In genomic region chr6:112459341-112459749, GRCm38 (mm10) we compare ENCODE assay signal across 12 mouse cellular contexts. TPM values are rescaled to one million over a fixed set of nuclear protein-coding genes. Genes with fewer than 3 reads are reported as not detected.
A peak's percentile ranks its signal among the peaks of the same experiment; 100 is the strongest.
DNase-seq lines count a peak whose midpoint lies in the region; ATAC-seq lines count a peak whose summit lies in the region.
"Had no signal": no experiment of that assay in that cellular context is flagged by ENCODE, and none has a peak within 500 bp of the region (broad histone marks: within the 10 kb centered on the region; RNA-seq: fewer than 3 reads in every experiment).

Cav3 (plus strand) TSS chr6:112459505.

- H3K9ac ChIP-seq in heart, embryonic 11.5 days (ENCODE audit: low read depth, low read length) = peak within 1 kb of the TSS; percentile 71
- H3K9ac ChIP-seq in lung, embryonic 16.5 days (ENCODE audit: low read length) = no peak within 1 kb of the TSS

- peak within 1 kb of the TSS; percentile 38 for H3K4me3 ChIP-seq in heart, embryonic 11.5 days (ENCODE audit: low read depth, low read length)
- H3K4me3 ChIP-seq in lung, embryonic 16.5 days (ENCODE audit: low read length) = no peak within 1 kb of the TSS
- H3K4me3 ChIP-seq: hindbrain, embryonic 10.5 days had no signal

- intact Hi-C loops in left cerebral cortex, postnatal 4 days (cut with DNase I) = no loop called here
- intact Hi-C loops in left cerebral cortex, postnatal 36 days (cut with DNase I) = no loop called here

- DNase-seq in left cerebral cortex, postnatal 4 days = peak; percentile 68
- DNase-seq in left cerebral cortex, postnatal 36 days (ENCODE audit: low spot score in 2 of 2) = no peak
- DNase-seq in gastrocnemius, adult 8-10 months (ENCODE audit: low spot score in 2 of 2) = peak; percentile 56 to 76
- DNase-seq in frontal cortex, postnatal 10 days (ENCODE audit: low spot score in 2 of 2) = no peak
- DNase-seq in right cerebral cortex, postnatal 25 days = no peak
- DNase-seq: adrenal gland, postnatal 14 days had no signal

- no peaks in the 10 kb centered on the region for H3K36me3 ChIP-seq in heart, embryonic 11.5 days (ENCODE audit: control insufficient read depth, insufficient read depth, low read length)
- no peaks in the 10 kb centered on the region for H3K36me3 ChIP-seq in lung, embryonic 16.5 days (ENCODE audit: control insufficient read depth, insufficient read depth, low read length)
- H3K36me3 ChIP-seq: hindbrain, embryonic 10.5 days had no signal

- H3K27me3 ChIP-seq in heart, embryonic 11.5 days (ENCODE audit: control insufficient read depth, insufficient read depth, low read length) = no peaks in the 10 kb centered on the region
- H3K27me3 ChIP-seq in lung, embryonic 16.5 days (ENCODE audit: control insufficient read depth, insufficient read depth, low read depth, low read length) = no peaks in the 10 kb centered on the region

- peaks cover 11% of the 10 kb centered on the region; the same call in 1 of the 2 replicates for H3K4me1 ChIP-seq in heart, embryonic 11.5 days (ENCODE audit: control insufficient read depth, insufficient read depth, low read length)
- H3K4me1 ChIP-seq in lung, embryonic 16.5 days (replicated peaks; ENCODE audit: control insufficient read depth, insufficient read depth, low read length) = peaks cover 6% of the 10 kb centered on the region
- H3K4me1 ChIP-seq: hindbrain, embryonic 10.5 days had no signal

- WGBS in heart, embryonic 11.5 days (ENCODE audit: insufficient replicate concordance) = 42% methylated on average over 12 of the region's 12 CpGs
- 33% methylated on average over 12 of the region's 12 CpGs for WGBS in lung, embryonic 16.5 days

- H3K4me2 ChIP-seq in heart, embryonic 11.5 days = peak within 1 kb of the TSS; percentile 63
- peak within 1 kb of the TSS; percentile 31 for H3K4me2 ChIP-seq in lung, embryonic 16.5 days (ENCODE audit: low read depth, low read length)
- H3K4me2 ChIP-seq: liver, embryonic 11.5 days had no signal

- no peaks in the 10 kb centered on the region for H3K9me3 ChIP-seq in heart, embryonic 11.5 days (replicated peaks; ENCODE audit: control insufficient read depth, low read length)
- H3K9me3 ChIP-seq in lung, embryonic 16.5 days (ENCODE audit: control insufficient read depth, low read length) = no peaks in the 10 kb centered on the region
- H3K9me3 ChIP-seq: hindbrain, embryonic 10.5 days had no signal

- ATAC-seq in heart, embryonic 11.5 days (replicated peaks; ENCODE audit: insufficient number of reproducible peaks, low FRiP score, low TSS enrichment) = peak; percentile 71; the same call in 1 of the 2 replicates
- ATAC-seq in lung, embryonic 16.5 days (ENCODE audit: low read depth) = peak; percentile 85
- ATAC-seq in erythroblast, adult 5-6 weeks (replicated peaks; ENCODE audit: low FRiP score, poor library complexity, severe bottlenecking) = no peak

- peak within 1 kb of the TSS; percentile 75 for H3K27ac ChIP-seq in heart, embryonic 11.5 days (ENCODE audit: low read depth, low read length)
- no peak within 1 kb of the TSS for H3K27ac ChIP-seq in lung, embryonic 16.5 days (ENCODE audit: low read length)
- H3K27ac ChIP-seq: hindbrain, embryonic 10.5 days had no signal

RNA-seq across cellular contexts. Expression of gene Cav3, which starts in this region (rescaled TPM):
- total RNA-seq in left cerebral cortex, postnatal 4 days (2021) = not detected
- not detected for total RNA-seq in left cerebral cortex, postnatal 36 days (2021)
- 10 to 100 TPM; 49.1 to 54.8 (median 53.1) TPM for total RNA-seq in gastrocnemius, adult 8-10 months (2022)
- 59.6 and 64.9 TPM in 2 replicates for polyA plus RNA-seq in heart, embryonic 11.5 days (2014; fragmentation: Nextera tagmentation; extraction: Ambion mirVana)
- 4.9 and 7.0 TPM in 2 replicates for polyA plus RNA-seq in lung, embryonic 16.5 days (2015; fragmentation: Nextera tagmentation; extraction: Ambion mirVana)
- total RNA-seq in erythroblast, adult 5-6 weeks (2015; ENCODE audit: low replicate concordance) = not detected in 2 replicates
- not detected in 2 replicates for total RNA-seq in erythroblast, adult 5-6 weeks (2017; ENCODE audit: low replicate concordance)
- total RNA-seq: adrenal gland, postnatal 14 days; ES-E14 had no signal
- polyA plus RNA-seq: hindbrain, embryonic 10.5 days had no signal

Comparison
In these comparisons a context has a peak if more than half of its experiments do, and no peak if none do; other contexts are left out.
1. RNA of gene Cav3 (total RNA-seq): 49.1 to 54.8 TPM in gastrocnemius, adult 8-10 months; not detected in left cerebral cortex, postnatal 4 days, not detected in left cerebral cortex, postnatal 36 days and not detected in erythroblast, adult 5-6 weeks; every median in the first group is over 10 times any median in the second.
2. Peak in DNase-seq in left cerebral cortex, postnatal 4 days; RNA of the gene not detected or under 1 TPM.
3. DNase-seq: peak in gastrocnemius, adult 8-10 months (2 of 2); none in left cerebral cortex, postnatal 36 days (0 of 2), frontal cortex, postnatal 10 days (0 of 2) and right cerebral cortex, postnatal 25 days (single experiment).